Mouse (Mus musculus): ENCODE results near the gene 2300003K06Rik.
"Not testable (repeated sequence)": the region's sequence is repeated elsewhere in the genome, so short reads cannot be mapped to it uniquely, and the experiment has no call there.

DNA sequence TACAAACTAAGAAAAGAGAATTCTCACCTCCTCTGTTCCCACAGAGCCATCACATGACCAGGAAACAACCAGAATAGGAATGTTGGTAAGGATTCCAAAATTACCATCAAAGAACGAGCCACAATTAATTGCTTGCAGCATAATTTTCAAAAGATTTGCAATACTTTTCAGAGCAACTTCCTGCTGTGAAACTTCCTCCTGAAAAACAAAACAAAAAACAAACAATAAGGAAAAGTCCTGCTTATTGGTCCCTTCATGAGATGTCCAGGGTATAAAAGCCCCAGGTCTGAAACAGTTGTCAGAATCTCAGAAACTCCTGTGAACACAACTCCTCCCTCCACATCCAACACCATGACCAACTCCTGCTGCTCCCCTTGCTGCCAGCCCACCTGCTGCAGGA, 35.2 kb upstream of the 2300003K06Rik start, which contains the start of gene Krtap9-1:
- not testable (repeated sequence) for TF ChIP-seq POLR2A (IDR thresholded peaks at IDR 0.05; ENCODE audit: borderline replicate concordance, extremely low read depth, low read depth, low read length); CTCF (IDR thresholded peaks at IDR 0.05; ENCODE audit: insufficient read depth, low read length)

All from lung, adult 2 months (tissue).